Mouse (Mus musculus): ENCODE results near the gene Pola1. TPM values are rescaled to one million over a fixed set of nuclear protein-coding genes. Genes with fewer than 3 reads are reported as not detected.

The Pola1 gene
- 11.6 and 12.3 TPM in 2 replicates for polyA plus RNA-seq (2015; fragmentation: Nextera tagmentation; extraction: Ambion mirVana)

DNA sequence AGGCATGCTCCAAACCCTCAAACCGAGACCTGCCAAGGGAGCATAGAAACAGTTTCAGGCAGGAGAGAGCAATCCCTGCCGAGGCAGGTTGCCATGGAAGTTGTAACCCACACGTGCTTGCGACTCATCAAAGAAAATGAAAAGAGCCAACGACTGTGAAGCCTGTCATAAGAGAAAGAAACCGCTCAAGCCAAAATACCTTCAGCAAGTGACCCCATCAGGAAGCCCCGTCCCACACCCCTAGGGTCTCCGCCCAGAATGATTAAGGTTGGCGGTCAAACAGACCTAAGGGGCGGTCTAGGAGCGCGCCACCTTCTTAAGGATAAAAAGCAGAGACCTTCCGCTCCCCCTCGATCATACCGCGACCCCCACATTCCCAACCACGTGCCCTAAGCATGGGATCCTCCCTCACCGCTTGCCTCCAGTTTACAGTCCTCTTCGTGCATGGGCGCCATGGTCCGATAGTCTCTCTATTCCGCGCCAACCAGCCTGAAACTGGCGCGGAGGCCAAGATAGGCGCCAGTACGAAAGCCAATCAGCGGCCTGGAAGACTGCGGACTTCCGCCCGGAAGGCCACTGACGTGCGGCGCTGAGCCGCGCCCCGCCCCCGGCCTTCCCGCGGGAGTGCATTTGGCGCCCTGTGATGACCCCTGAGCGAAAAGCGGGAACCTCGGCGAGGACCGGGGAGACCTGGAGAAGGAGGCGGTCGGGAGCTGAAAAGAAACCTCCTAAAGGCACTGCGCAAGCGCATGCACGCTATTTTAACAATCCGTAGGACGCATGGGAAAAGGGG, at the start of gene Pola1:
TSS of gene Pola1 (minus strand) at position 499 of the 793 bp plus-strand sequence.
- H3K9me3 ChIP-seq (ENCODE audit: control insufficient read depth, low read length): no peaks in the 10 kb centered on the region
- H3K36me3 ChIP-seq (ENCODE audit: control insufficient read depth, insufficient read depth, low read length): no peaks in the 10 kb centered on the region
- peak within 1 kb of the TSS; percentile 28 for H3K27ac ChIP-seq (ENCODE audit: low read length)
- peak within 1 kb of the TSS; percentile 67 for H3K9ac ChIP-seq (ENCODE audit: low read depth, low read length)
- 13% methylated on average over 52 of the region's 53 CpGs for WGBS
- no peaks in the 10 kb centered on the region for H3K27me3 ChIP-seq (replicated peaks; ENCODE audit: control insufficient read depth, insufficient read depth, low read length)
- ATAC-seq: peak; percentile 99
- peak within 1 kb of the TSS; percentile 52 for H3K4me2 ChIP-seq (ENCODE audit: low read depth, low read length)
- no peaks in the 10 kb centered on the region for H3K4me1 ChIP-seq (ENCODE audit: control insufficient read depth, insufficient read depth, low read length)
- peak within 1 kb of the TSS; percentile 60 for H3K4me3 ChIP-seq (ENCODE audit: low read length)

GRCm38 (mm10) chrX:93676228-93676627, 44.3 kb upstream of the Pola1 start:
- H3K4me3 ChIP-seq (ENCODE audit: low read length): no peak overlapping the region
- H3K9me3 ChIP-seq (ENCODE audit: control insufficient read depth, low read length): no peaks in the 10 kb centered on the region
- H3K27me3 ChIP-seq (replicated peaks; ENCODE audit: control insufficient read depth, insufficient read depth, low read length): no peaks in the 10 kb centered on the region; the same call in 1 of the 2 replicates
- no peak for ATAC-seq
- no peaks in the 10 kb centered on the region for H3K36me3 ChIP-seq (ENCODE audit: control insufficient read depth, insufficient read depth, low read length)
- no peaks in the 10 kb centered on the region; the same call in 1 of the 2 replicates for H3K4me1 ChIP-seq (ENCODE audit: control insufficient read depth, insufficient read depth, low read length)
- no peak overlapping the region for H3K4me2 ChIP-seq (ENCODE audit: low read depth, low read length)
- H3K9ac ChIP-seq (ENCODE audit: low read depth, low read length): no peak overlapping the region
- no peak overlapping the region for H3K27ac ChIP-seq (ENCODE audit: low read length)
- 63% methylated on average over 2 of the region's 2 CpGs for WGBS

GRCm38 (mm10) chrX:93674836-93675795, 43.2 kb upstream of the Pola1 start:
- Histone ChIP-seq H3K4me1 (ENCODE audit: control insufficient read depth, insufficient read depth, low read length) (no peaks in the 10 kb centered on the region; the same call in 1 of the 2 replicates), H3K9me3 (ENCODE audit: control insufficient read depth, low read length) (no peaks in the 10 kb centered on the region), H3K27ac (ENCODE audit: low read length) (no peak overlapping the region), H3K4me2 (ENCODE audit: low read depth, low read length) (peak overlapping the region; percentile 57), H3K9ac (ENCODE audit: low read depth, low read length) (no peak overlapping the region; the same call in 1 of the 2 replicates), H3K27me3 (replicated peaks; ENCODE audit: control insufficient read depth, insufficient read depth, low read length) (no peaks in the 10 kb centered on the region; the same call in 1 of the 2 replicates), H3K36me3 (ENCODE audit: control insufficient read depth, insufficient read depth, low read length) (no peaks in the 10 kb centered on the region), H3K4me3 (ENCODE audit: low read length) (peak overlapping the region; percentile 39)
- ATAC-seq: peak; percentile 100
- WGBS: 13% methylated on average over 19 of the region's 19 CpGs

GRCm38 (mm10) chrX:93674432-93674831, 42.5 kb upstream of the Pola1 start:
- H3K9ac ChIP-seq (ENCODE audit: low read depth, low read length): no peak overlapping the region
- H3K4me3 ChIP-seq (ENCODE audit: low read length): peak overlapping the region; percentile 39; the same call in 1 of the 2 replicates
- no peaks in the 10 kb centered on the region; the same call in 1 of the 2 replicates for H3K27me3 ChIP-seq (replicated peaks; ENCODE audit: control insufficient read depth, insufficient read depth, low read length)
- H3K9me3 ChIP-seq (ENCODE audit: control insufficient read depth, low read length): no peaks in the 10 kb centered on the region
- H3K4me1 ChIP-seq (ENCODE audit: control insufficient read depth, insufficient read depth, low read length): no peaks in the 10 kb centered on the region; the same call in 1 of the 2 replicates
- ATAC-seq: peak; percentile 41; the same call in 1 of the 2 replicates
- 38% methylated on average over 3 of the region's 3 CpGs for whole genome bisulfite sequencing
- no peak overlapping the region for H3K27ac ChIP-seq (ENCODE audit: low read length)
- H3K36me3 ChIP-seq (ENCODE audit: control insufficient read depth, insufficient read depth, low read length): no peaks in the 10 kb centered on the region
- H3K4me2 ChIP-seq (ENCODE audit: low read depth, low read length): peak overlapping the region; percentile 57

DNA sequence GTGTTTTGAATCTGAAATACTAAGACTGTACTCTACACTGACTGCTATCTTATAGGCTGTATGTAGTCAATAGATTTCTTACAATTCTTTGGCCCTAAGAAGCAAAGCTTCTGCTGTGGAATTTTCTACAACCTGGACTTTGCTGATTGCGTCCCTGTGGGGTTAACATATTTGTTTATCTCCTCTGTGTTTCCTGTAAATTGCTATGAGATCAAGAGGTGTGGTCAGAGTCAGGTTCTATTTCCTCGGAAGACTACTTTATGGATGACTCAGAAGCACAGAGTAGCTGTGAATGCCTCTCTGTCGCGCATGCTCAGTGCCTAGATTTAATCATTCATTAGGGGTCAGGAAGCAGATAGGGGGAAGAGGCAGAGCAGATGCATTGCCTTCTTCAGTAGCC, 32.8 kb upstream of the Pola1 start:
- no peak overlapping the region for H3K27ac ChIP-seq (ENCODE audit: low read length)
- H3K4me2 ChIP-seq (ENCODE audit: low read depth, low read length): no peak overlapping the region
- WGBS: 59% methylated on average over 4 of the region's 4 CpGs
- no peaks in the 10 kb centered on the region for H3K27me3 ChIP-seq (replicated peaks; ENCODE audit: control insufficient read depth, insufficient read depth, low read length)
- no peak overlapping the region for H3K9ac ChIP-seq (ENCODE audit: low read depth, low read length)
- no peak overlapping the region for H3K4me3 ChIP-seq (ENCODE audit: low read length)
- H3K4me1 ChIP-seq (ENCODE audit: control insufficient read depth, insufficient read depth, low read length): no peaks in the 10 kb centered on the region
- ATAC-seq: no peak
- no peaks in the 10 kb centered on the region for H3K36me3 ChIP-seq (ENCODE audit: control insufficient read depth, insufficient read depth, low read length)
- H3K9me3 ChIP-seq (ENCODE audit: control insufficient read depth, low read length): no peaks in the 10 kb centered on the region

GRCm38 (mm10) chrX:93663919-93664586, 32.1 kb upstream of the Pola1 start:
- 86% methylated on average over 5 of the region's 5 CpGs for WGBS
- H3K27me3 ChIP-seq (replicated peaks; ENCODE audit: control insufficient read depth, insufficient read depth, low read length): no peaks in the 10 kb centered on the region
- no peak for ATAC-seq
- no peak overlapping the region for H3K27ac ChIP-seq (ENCODE audit: low read length)
- no peak overlapping the region for H3K4me3 ChIP-seq (ENCODE audit: low read length)
- no peaks in the 10 kb centered on the region for H3K36me3 ChIP-seq (ENCODE audit: control insufficient read depth, insufficient read depth, low read length)
- no peaks in the 10 kb centered on the region for H3K4me1 ChIP-seq (ENCODE audit: control insufficient read depth, insufficient read depth, low read length)
- no peaks in the 10 kb centered on the region for H3K9me3 ChIP-seq (ENCODE audit: control insufficient read depth, low read length)
- H3K9ac ChIP-seq (ENCODE audit: low read depth, low read length): no peak overlapping the region
- H3K4me2 ChIP-seq (ENCODE audit: low read depth, low read length): no peak overlapping the region

DNA sequence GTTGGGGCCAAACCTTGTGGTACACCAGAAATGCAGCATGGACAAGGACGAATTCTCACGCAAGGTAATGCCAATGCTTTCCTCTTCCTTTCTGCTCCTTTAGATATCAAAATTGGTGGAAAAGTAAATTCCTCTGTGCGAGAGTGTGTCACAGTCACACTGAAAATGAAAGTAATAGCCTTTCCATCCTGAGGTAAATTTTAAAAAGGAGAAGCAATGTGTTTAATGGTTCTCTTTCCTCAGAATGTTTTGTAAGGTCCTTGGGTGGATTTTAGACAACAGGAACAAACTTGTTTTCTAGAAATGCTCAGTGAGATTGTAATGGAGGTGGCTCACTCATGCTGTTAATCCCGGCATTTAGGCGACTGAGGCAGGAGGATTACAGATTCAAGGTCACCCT, 23.2 kb upstream of the Pola1 start:
- Histone ChIP-seq H3K36me3 (ENCODE audit: control insufficient read depth, insufficient read depth, low read length) (no peaks in the 10 kb centered on the region), H3K27me3 (replicated peaks; ENCODE audit: control insufficient read depth, insufficient read depth, low read length) (no peaks in the 10 kb centered on the region), H3K4me3 (ENCODE audit: low read length) (no peak overlapping the region), H3K27ac (ENCODE audit: low read length) (no peak overlapping the region), H3K4me2 (ENCODE audit: low read depth, low read length) (no peak overlapping the region), H3K9me3 (ENCODE audit: control insufficient read depth, low read length) (no peaks in the 10 kb centered on the region), H3K4me1 (ENCODE audit: control insufficient read depth, insufficient read depth, low read length) (no peaks in the 10 kb centered on the region), H3K9ac (ENCODE audit: low read depth, low read length) (no peak overlapping the region)
- 62% methylated on average over 5 of the region's 5 CpGs for WGBS
- no peak for ATAC-seq

GRCm38 (mm10) chrX:93654218-93655002, 22.5 kb upstream of the Pola1 start, which contains the start of gene Pcyt1b:
TSS of gene Pcyt1b (plus strand) at chrX:93654863.
- ATAC-seq: no peak
- Histone ChIP-seq H3K4me3 (ENCODE audit: low read length) (no peak within 1 kb of the TSS), H3K9ac (ENCODE audit: low read depth, low read length) (no peak within 1 kb of the TSS), H3K27ac (ENCODE audit: low read length) (no peak within 1 kb of the TSS), H3K4me1 (ENCODE audit: control insufficient read depth, insufficient read depth, low read length) (no peaks in the 10 kb centered on the region), H3K9me3 (ENCODE audit: control insufficient read depth, low read length) (no peaks in the 10 kb centered on the region), H3K4me2 (ENCODE audit: low read depth, low read length) (no peak within 1 kb of the TSS), H3K27me3 (replicated peaks; ENCODE audit: control insufficient read depth, insufficient read depth, low read length) (no peaks in the 10 kb centered on the region), H3K36me3 (ENCODE audit: control insufficient read depth, insufficient read depth, low read length) (no peaks in the 10 kb centered on the region)
- 25% methylated on average over 3 of the region's 3 CpGs for whole genome bisulfite sequencing

Data from intestine, embryonic 16.5 days (tissue).